Mouse (Mus musculus) heart, postnatal 0 days (tissue): ENCODE measurements around the gene Ryr3.

ENCODE experiments used
- CTCF ChIP-seq: IDR thresholded peaks from 2 replicates; pipeline ENCODE4 v1.5.1; 2016; ENCODE audit warnings: antibody characterized with exemption, control low read depth, low read depth
- EP300 ChIP-seq: IDR thresholded peaks from 2 replicates; pipeline ENCODE4 v1.6.1; 2016; ENCODE audit warnings: antibody characterized with exemption, low read depth

DNA sequence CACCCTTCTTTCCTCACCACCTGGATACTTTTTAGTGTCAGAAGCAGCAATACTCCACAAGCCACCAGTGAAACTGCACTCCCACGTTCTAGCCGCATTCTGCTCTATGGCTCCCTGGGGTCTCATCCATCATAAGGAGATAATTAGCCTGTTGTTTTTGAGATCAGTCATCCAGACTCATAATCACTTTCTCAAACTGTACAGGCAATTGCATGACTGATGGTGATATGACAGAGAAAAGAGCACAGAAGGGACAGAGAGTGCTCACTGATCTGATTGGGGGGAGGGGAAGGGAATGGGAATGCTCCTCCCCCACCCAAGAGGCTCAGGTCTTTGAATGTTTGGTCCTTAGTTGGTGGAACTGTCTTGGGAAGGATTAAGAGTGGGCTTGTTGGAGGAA is 397.8 kb downstream of the Ryr3 start:
- no peak for TF ChIP-seq CTCF
- no peak for TF ChIP-seq EP300
